Comparison of ENCODE assay signal across 17 mouse cellular contexts in genomic region chr10:53635246-53635971, GRCm38 (mm10). TPM values are rescaled to one million over a fixed set of nuclear protein-coding genes. Genes with fewer than 3 reads are reported as not detected.
DNase-seq lines count a peak whose midpoint lies in the region; ATAC-seq and TF ChIP-seq lines count a peak whose summit lies in the region.
"Had no signal": no experiment of that assay in that cellular context is flagged by ENCODE, and none has a peak within 500 bp of the region (broad histone marks: within the 10 kb centered on the region; RNA-seq: fewer than 3 reads in every experiment).

No protein-coding gene starts in this region.

- TF ChIP-seq EP300 in heart, adult 2 months (IDR thresholded peaks at IDR 0.05; ENCODE audit: insufficient read depth, low read depth, low read length), result no peak

- peaks cover 6% of the 10 kb centered on the region; the same call in 1 of the 2 replicates for H3K4me1 ChIP-seq in kidney, adult 2 months (ENCODE audit: control insufficient read depth, insufficient read depth, low read length)
- no peaks in the 10 kb centered on the region for H3K4me1 ChIP-seq in kidney, embryonic 16.5 days (ENCODE audit: insufficient read depth, low read length)
- no peaks in the 10 kb centered on the region for H3K4me1 ChIP-seq in heart, adult 2 months (ENCODE audit: control insufficient read depth, insufficient read depth, low read length)
- peaks cover 6 to 8% of the 10 kb centered on the region in 2 experiments; a peak in 3 of 4 replicates for H3K4me1 ChIP-seq in heart, embryonic 14.5 days (ENCODE audit: control insufficient read depth in 2 of 2, insufficient read depth in 2 of 2, low read length in 2 of 2)
- H3K4me1 ChIP-seq in midbrain, embryonic 15.5 days, result no peaks in the 10 kb centered on the region
- H3K4me1 ChIP-seq: embryonic facial prominence, embryonic 10.5 days; midbrain, embryonic 10.5 days had no signal

- H3K27ac ChIP-seq in kidney, adult 2 months (ENCODE audit: insufficient read depth, low read depth, low read length), result peak overlapping the region; percentile 5; the same call in 1 of the 2 replicates
- H3K27ac ChIP-seq in kidney, embryonic 16.5 days (ENCODE audit: low read length), result no peak overlapping the region
- peak overlapping the region; percentile 49 for H3K27ac ChIP-seq in heart, adult 2 months
- peak overlapping the region; percentile 89 to 94 for H3K27ac ChIP-seq in heart, embryonic 14.5 days (replicated peaks in 1 of 2; ENCODE audit: control insufficient read depth in 1 of 2, insufficient read depth in 1 of 2, low read depth in 2 of 2, low read length in 2 of 2)
- no peak overlapping the region for H3K27ac ChIP-seq in midbrain, embryonic 15.5 days
- H3K27ac ChIP-seq: embryonic facial prominence, embryonic 10.5 days; midbrain, embryonic 10.5 days had no signal

- no peaks in the 10 kb centered on the region for H3K79me2 ChIP-seq in heart, adult 2 months (replicated peaks; ENCODE audit: control insufficient read depth, insufficient read depth, low read length)

- no peak overlapping the region for H3K9ac ChIP-seq in kidney, embryonic 16.5 days (replicated peaks; ENCODE audit: low read length)
- no peak overlapping the region for H3K9ac ChIP-seq in heart, adult 2 months (ENCODE audit: low read depth, low read length)
- H3K9ac ChIP-seq in heart, embryonic 14.5 days (ENCODE audit: low read length), result peak overlapping the region; percentile 35
- no peak overlapping the region for H3K9ac ChIP-seq in midbrain, embryonic 15.5 days

- 38% methylated on average over 13 of the region's 13 CpGs for WGBS in kidney, adult 2 months
- 75% methylated on average over 13 of the region's 13 CpGs for WGBS in kidney, embryonic 16.5 days
- 20% methylated on average over 13 of the region's 13 CpGs for WGBS in heart, adult 2 months
- WGBS in heart, embryonic 14.5 days, result 22% methylated on average over 13 of the region's 13 CpGs
- 90% methylated on average over 13 of the region's 13 CpGs for WGBS in midbrain, embryonic 15.5 days

- ATAC-seq in kidney, embryonic 16.5 days (ENCODE audit: low FRiP score, low TSS enrichment), result no peak
- ATAC-seq in heart, embryonic 14.5 days (ENCODE audit: insufficient number of reproducible peaks, insufficient read depth, low FRiP score, low read depth), result no peak
- no peak for ATAC-seq in midbrain, embryonic 15.5 days (replicated peaks)

- H3K4me2 ChIP-seq in kidney, embryonic 16.5 days (replicated peaks; ENCODE audit: low read depth, low read length), result no peak overlapping the region
- peak overlapping the region; percentile 61 for H3K4me2 ChIP-seq in heart, embryonic 14.5 days (ENCODE audit: low read length)
- no peak overlapping the region for H3K4me2 ChIP-seq in midbrain, embryonic 15.5 days
- H3K4me2 ChIP-seq: liver, embryonic 11.5 days had no signal

- no peak for TF ChIP-seq CTCF in kidney, adult 2 months (conservative IDR thresholded peaks at IDR 0.05; ENCODE audit: insufficient read depth, insufficient read length, low read depth, low read length)
- TF ChIP-seq CTCF in heart, adult 2 months (IDR thresholded peaks at IDR 0.05), result no peak

- DNase-seq in kidney, adult 2 months, result peak; percentile 79
- peak in 1 of 2 experiments; percentile 12 for DNase-seq in heart, adult 2 months
- DNase-seq in kidney, postnatal 14 days, result peak; percentile 7
- DNase-seq in frontal cortex, adult 2 months (ENCODE audit: extremely low spot score in 1 of 2, low spot score in 1 of 2), result no peak
- DNase-seq in right cerebral cortex, postnatal 4 days, result no peak
- DNase-seq: adrenal gland, postnatal 36 days; B cell, adult 2 months; cerebellum, adult 18-20 months; gastrocnemius, postnatal 10 days; lung, adult 2 months; thymus, postnatal 36 days had no signal

- H3K9me3 ChIP-seq in kidney, embryonic 16.5 days (ENCODE audit: low read length), result no peaks in the 10 kb centered on the region
- H3K9me3 ChIP-seq in heart, embryonic 14.5 days (ENCODE audit: control insufficient read depth, low read length), result no peaks in the 10 kb centered on the region
- no peaks in the 10 kb centered on the region for H3K9me3 ChIP-seq in midbrain, embryonic 15.5 days
- H3K9me3 ChIP-seq: embryonic facial prominence, embryonic 10.5 days; midbrain, embryonic 10.5 days had no signal

- no peak overlapping the region for H3K4me3 ChIP-seq in kidney, adult 2 months (ENCODE audit: insufficient read depth, low read depth, low read length)
- no peak overlapping the region for H3K4me3 ChIP-seq in kidney, embryonic 16.5 days (ENCODE audit: low read length)
- H3K4me3 ChIP-seq in heart, adult 2 months, result peak overlapping the region; percentile 22; the same call in 1 of the 2 replicates
- peak overlapping the region; percentile 28 to 36 for H3K4me3 ChIP-seq in heart, embryonic 14.5 days (ENCODE audit: control insufficient read depth in 1 of 2, insufficient read depth in 1 of 2, low read depth in 1 of 2, low read length in 2 of 2)
- H3K4me3 ChIP-seq in midbrain, embryonic 15.5 days, result no peak overlapping the region
- H3K4me3 ChIP-seq: embryonic facial prominence, embryonic 10.5 days; midbrain, embryonic 10.5 days had no signal

- H3K27me3 ChIP-seq in kidney, adult 2 months (replicated peaks; ENCODE audit: control insufficient read depth, insufficient read depth, low read length), result no peaks in the 10 kb centered on the region
- no peaks in the 10 kb centered on the region for H3K27me3 ChIP-seq in kidney, embryonic 16.5 days (ENCODE audit: insufficient read depth, low read length)
- H3K27me3 ChIP-seq in heart, adult 2 months (ENCODE audit: control insufficient read depth, insufficient read depth, low read length), result no peaks in the 10 kb centered on the region
- no peaks in the 10 kb centered on the region for H3K27me3 ChIP-seq in heart, embryonic 14.5 days (ENCODE audit: control insufficient read depth, insufficient read depth, low read length)
- no peaks in the 10 kb centered on the region for H3K27me3 ChIP-seq in midbrain, embryonic 15.5 days (replicated peaks)

- no peaks in the 10 kb centered on the region for H3K36me3 ChIP-seq in kidney, adult 2 months (ENCODE audit: control insufficient read depth, insufficient read depth, low read length)
- H3K36me3 ChIP-seq in kidney, embryonic 16.5 days (ENCODE audit: insufficient read depth, low read length), result no peaks in the 10 kb centered on the region
- no peaks in the 10 kb centered on the region for H3K36me3 ChIP-seq in heart, adult 2 months (ENCODE audit: control insufficient read depth, insufficient read depth, low read length)
- no peaks in the 10 kb centered on the region for H3K36me3 ChIP-seq in heart, embryonic 14.5 days (ENCODE audit: control insufficient read depth, insufficient read depth, low read length)
- no peaks in the 10 kb centered on the region for H3K36me3 ChIP-seq in midbrain, embryonic 15.5 days (replicated peaks)
- H3K36me3 ChIP-seq: embryonic facial prominence, embryonic 10.5 days; midbrain, embryonic 10.5 days had no signal

- no peak for TF ChIP-seq POLR2A in kidney, adult 2 months (IDR thresholded peaks at IDR 0.05; ENCODE audit: low read depth, low read length)
- TF ChIP-seq POLR2A in heart, adult 2 months (IDR thresholded peaks at IDR 0.05; ENCODE audit: insufficient read depth, low read depth, low read length), result no peak

- intact Hi-C loops in heart, adult 2 months (cut with DNase I), result loop anchor here (5.0 kb wide), 1 partner anchor 227 kb away; no protein-coding TSS in a partner anchor

RNA-seq across cellular contexts. Expression of gene Mcm9, which starts 5.2 kb away (rescaled TPM):
- 2.9 and 3.1 TPM in 2 replicates for polyA plus RNA-seq in kidney, adult 2 months (2012; rRNA removed)
- polyA plus RNA-seq in kidney, embryonic 16.5 days (2015; fragmentation: Nextera tagmentation; extraction: Ambion mirVana), result 9.6 and 11.6 TPM in 2 replicates
- 1 to 10 TPM; 2.3 to 4.0 TPM for total RNA-seq in heart, adult 2 months (2021)
- polyA plus RNA-seq in heart, adult 2 months (2012; rRNA removed), result 1.3 and 2.6 TPM in 2 replicates
- polyA plus RNA-seq in heart, embryonic 14.5 days (2014; fragmentation: Nextera tagmentation; extraction: Ambion mirVana), result 11.1 and 11.8 TPM in 2 replicates
- 6.3 and 6.4 TPM in 2 replicates for polyA plus RNA-seq in midbrain, embryonic 15.5 days (2015; fragmentation: Nextera tagmentation; extraction: Ambion mirVana)
- 4.7 and 4.8 TPM in 2 replicates for polyA plus RNA-seq in frontal cortex, adult 2 months (2012; rRNA removed)

RNA-seq across cellular contexts. Expression of gene Asf1a, which starts 38.9 kb away (rescaled TPM):
- polyA plus RNA-seq in kidney, adult 2 months (2012; rRNA removed), result 5.6 and 6.2 TPM in 2 replicates
- 98.9 and 102 TPM in 2 replicates for polyA plus RNA-seq in kidney, embryonic 16.5 days (2015; fragmentation: Nextera tagmentation; extraction: Ambion mirVana)
- total RNA-seq in heart, adult 2 months (2021), result 10 to 100 TPM; 26.7 to 27.0 TPM
- 6.7 and 16.1 TPM in 2 replicates for polyA plus RNA-seq in heart, adult 2 months (2012; rRNA removed)
- 64.4 and 73.4 TPM in 2 replicates for polyA plus RNA-seq in heart, embryonic 14.5 days (2014; fragmentation: Nextera tagmentation; extraction: Ambion mirVana)
- polyA plus RNA-seq in midbrain, embryonic 15.5 days (2015; fragmentation: Nextera tagmentation; extraction: Ambion mirVana), result 59.3 and 59.6 TPM in 2 replicates
- polyA plus RNA-seq in frontal cortex, adult 2 months (2012; rRNA removed), result 16.0 and 20.1 TPM in 2 replicates

Comparison
In these comparisons a context has a peak if more than half of its experiments do, and no peak if none do; other contexts are left out.
1. H3K27ac ChIP-seq: peak in kidney, adult 2 months (single experiment), heart, adult 2 months (single experiment) and heart, embryonic 14.5 days (2 of 2); none in kidney, embryonic 16.5 days (single experiment) and midbrain, embryonic 15.5 days (single experiment).
2. DNase-seq: peak in kidney, adult 2 months (single experiment) and kidney, postnatal 14 days (single experiment); none in frontal cortex, adult 2 months (0 of 2) and right cerebral cortex, postnatal 4 days (single experiment).
3. H3K4me3 ChIP-seq: peak in heart, adult 2 months (single experiment) and heart, embryonic 14.5 days (2 of 2); none in kidney, adult 2 months (single experiment), kidney, embryonic 16.5 days (single experiment) and midbrain, embryonic 15.5 days (single experiment).